Mouse (Mus musculus): ENCODE data around the gene Tmub2.
A peak's percentile ranks its signal among the peaks of the same experiment; 100 is the strongest.

Tmub2 gene

DNA sequence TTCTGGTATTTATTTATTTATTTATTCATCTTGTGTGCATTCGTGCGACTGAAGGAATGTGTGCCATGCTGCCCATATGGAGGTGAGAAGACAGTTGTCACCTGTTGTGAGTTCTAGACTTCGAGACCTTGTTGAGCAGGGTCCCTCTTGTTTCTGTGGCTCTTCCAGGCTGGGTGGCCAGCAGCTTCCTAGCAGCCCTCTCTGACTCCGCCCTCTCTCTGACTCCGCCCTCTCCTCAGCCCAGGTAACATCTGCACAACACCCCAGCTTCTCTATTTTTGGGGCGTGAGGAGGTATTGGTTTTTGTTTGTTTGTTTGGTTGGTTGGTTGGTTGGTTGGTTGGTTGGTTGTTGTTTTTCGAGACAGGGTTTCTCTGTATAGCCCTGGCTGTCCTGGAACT lies 43.1 kb downstream of the Tmub2 start:
- peak; percentile 61 for DNase-seq (ENCODE audit: low read depth, low spot score)

DNA sequence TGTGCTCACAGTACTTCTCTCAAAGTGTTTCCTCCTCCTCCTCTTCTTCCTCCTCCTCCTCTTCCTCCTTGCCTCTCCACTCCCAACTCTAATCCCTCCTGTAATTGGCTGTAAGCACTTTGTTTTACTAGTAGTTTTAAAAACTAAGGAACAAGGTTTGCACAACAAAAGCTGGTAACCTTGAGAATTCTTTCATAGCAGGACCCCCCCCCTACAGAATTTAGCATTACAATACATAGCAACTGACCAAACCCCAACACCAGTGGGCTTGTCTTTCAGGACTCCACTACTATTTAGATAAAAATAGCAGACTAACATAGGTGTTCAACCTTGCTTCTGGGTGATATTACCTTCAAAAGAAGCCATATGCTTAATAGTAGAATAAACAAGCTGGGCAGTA lies 44.8 kb downstream of the Tmub2 start:
- DNase-seq (ENCODE audit: low read depth, low spot score): peak; percentile 94

DNA sequence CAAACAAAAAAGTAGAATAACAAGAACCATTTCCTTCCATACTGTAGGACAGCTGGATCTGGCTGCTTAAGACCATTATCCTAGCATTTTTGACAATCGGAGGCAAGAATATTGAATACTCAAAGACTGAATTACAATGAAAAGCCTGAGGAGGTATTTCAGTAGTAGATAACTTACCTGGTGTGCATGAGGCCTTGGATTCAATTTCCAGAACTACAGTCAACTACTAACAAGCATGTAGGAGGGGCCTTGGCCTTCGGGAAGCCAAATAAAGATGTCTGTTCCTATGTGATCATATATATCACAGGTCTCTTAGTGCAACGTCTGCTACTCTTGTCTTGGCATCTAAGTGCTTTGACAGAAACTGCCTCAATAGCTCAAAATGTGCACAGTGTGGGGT lies 45.3 kb downstream of the Tmub2 start:
- peak; percentile 77 for DNase-seq (ENCODE audit: low read depth, low spot score)

DNA sequence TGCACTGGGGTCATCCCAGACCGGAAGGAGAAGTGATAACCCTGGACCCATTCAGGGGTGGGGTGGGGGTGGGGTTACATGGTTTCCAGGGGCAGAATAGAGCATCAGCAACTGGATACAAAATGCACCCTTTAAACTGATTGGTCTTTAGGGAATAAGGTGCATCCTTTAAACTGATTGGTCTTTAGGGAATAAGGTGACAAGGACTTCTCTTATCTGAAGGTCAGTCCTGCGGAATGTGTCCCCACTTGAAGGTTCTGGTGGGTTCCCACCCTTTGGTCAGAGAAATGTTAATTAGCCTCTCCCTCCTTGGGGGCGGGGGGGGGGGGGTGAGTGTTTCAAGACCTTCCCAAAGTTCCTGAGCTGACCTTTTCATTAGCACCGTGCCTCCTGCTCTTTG lies 47.1 kb downstream of the Tmub2 start:
- peak; percentile 92 for DNase-seq (ENCODE audit: low read depth, low spot score)

DNA sequence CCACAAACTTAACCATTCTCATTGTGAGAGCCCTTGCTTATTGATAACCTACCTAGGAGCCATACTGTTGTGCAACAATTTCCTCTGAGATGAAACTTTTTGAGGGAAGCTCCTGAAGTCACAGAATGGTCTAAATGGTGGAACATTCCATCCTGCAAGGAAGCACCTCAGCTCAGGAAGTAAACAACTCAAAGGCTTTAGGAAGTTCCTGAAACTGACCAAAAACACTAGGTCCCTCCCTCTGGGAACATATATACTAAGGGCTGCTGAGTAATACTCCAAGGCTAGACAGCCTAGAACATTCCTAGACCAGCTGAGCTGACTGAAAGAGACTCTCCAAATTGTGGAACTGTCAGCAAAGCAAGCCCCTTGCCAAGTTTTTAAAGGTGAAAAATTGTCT lies 48.3 kb downstream of the Tmub2 start:
- DNase-seq (ENCODE audit: low read depth, low spot score): peak; percentile 68

DNA sequence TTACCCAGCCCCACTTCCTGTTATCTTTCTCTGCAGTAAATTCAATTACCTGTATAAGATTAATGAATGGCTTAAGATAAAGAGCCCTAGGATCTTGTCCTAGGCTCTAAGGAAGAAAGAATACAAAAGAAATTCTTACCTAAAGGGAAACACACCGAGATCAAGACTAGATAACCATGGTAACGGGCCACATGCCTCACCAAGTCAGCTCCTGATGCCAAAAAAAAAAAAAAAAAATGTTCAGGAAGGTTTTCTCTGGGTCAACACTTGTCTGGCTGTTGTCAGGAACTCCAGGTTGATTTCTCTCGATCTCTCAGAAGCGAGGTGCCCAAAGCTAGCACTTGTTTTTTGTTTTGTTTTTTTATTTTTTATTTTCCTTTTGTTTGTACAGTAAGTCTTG lies 49.3 kb downstream of the Tmub2 start:
- peak; percentile 85 for DNase-seq (ENCODE audit: low read depth, low spot score)

DNA sequence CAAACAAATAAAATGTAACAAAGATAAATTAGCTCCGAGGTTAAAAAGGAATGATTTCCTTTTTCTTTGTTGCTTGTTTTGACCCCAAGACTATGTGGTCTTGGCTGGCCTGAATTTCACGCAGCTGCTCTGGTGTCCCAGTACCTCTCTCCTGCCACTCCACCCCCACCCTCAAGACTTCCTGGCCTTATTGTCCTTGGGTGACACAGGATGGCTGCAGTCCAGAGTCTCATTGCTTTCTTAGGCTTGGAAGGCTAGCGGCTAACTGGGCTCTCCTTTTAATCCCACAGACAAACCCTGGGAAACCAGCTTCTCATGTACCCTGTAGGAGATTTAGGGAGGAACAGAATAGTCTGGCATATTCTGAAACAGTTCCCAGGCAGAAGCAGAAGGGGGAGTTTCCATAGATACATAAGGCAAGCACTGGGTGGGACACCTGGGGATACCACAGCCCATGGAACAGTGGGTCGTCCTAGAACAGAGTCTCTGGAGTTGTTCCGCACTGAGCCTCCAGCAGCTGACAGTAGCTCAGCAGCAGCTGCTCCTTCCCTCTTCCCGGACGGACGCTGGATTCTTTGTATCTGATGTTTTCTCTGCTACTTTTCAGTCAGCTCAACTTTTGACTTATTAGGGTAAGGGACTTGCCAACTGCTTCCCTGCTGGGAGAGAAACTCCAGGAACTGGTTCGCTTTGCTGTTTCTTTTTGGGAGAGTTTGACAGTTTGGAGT lies 50.4 kb downstream of the Tmub2 start:
- peak; percentile 34 for DNase-seq (ENCODE audit: low read depth, low spot score)

DNA sequence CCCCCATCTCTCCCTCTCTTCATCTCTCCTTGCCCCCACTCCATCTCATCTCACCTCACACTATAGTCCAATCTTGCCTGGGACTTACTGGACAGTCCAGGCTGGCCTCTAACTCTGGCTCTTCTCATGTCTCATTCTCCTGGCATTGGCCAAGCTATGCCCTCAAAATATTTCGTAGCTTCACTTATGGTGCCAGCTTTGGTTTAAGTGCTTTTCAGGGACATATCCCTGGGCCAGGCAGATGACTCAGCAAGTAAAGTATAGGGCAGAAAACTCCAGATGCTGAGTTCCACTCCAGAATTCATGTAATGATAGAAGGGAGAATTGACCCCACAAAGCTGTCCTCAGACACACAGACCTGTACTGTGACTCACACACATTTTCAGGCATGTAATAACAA lies 51.5 kb downstream of the Tmub2 start:
- DNase-seq (ENCODE audit: low read depth, low spot score): no peak

DNA sequence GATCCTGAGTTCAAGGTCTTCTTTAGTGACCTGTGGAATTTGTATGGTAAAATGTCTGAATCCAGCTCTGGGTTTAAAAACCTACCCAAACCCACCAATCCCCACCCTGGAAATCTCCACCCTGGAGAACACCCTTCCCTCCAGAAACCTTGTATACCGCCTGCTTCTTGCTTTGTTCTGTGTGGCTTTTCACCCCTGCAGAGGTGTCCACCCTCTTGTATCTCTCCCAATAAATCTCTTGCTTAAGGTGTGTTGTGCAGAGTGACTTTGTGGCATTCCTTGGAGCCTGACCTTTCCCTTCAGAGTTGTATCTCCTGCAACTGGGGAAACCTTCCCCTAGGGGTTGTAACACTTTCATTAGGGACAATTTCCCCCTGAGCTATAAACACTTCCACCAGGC lies 53.2 kb downstream of the Tmub2 start:
- DNase-seq (ENCODE audit: low read depth, low spot score): peak; percentile 71

DNA sequence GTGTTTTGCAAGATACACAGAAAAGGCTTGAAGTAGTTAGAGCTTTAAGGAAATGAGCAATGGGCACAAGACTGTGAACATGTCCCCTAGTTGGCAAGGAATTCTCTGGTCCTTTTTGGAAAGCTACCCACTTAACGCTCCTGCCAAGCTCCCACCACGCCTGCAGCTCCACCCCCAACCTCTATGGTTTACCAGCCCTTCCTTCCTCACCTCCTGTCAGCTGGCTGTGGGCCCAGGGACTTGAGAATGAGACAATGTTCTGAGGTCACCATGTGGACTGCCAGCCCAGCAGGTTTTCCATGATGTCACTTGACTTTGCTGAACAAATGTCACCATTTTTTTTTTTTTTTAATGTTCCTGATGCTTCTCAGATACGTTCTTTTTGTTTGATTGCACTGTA lies 53.8 kb downstream of the Tmub2 start:
- no peak for DNase-seq (ENCODE audit: low read depth, low spot score)
